26 mouse cellular contexts compared by ENCODE assay signal in genomic region chrX:51010323-51010722, GRCm38 (mm10). TPM values are rescaled to one million over a fixed set of nuclear protein-coding genes. Genes with fewer than 3 reads are reported as not detected.
A peak's percentile ranks its signal among the peaks of the same experiment; 100 is the strongest.
DNase-seq lines count a peak whose midpoint lies in the region; ATAC-seq and TF ChIP-seq lines count a peak whose summit lies in the region.
"Had no signal": no experiment of that assay in that cellular context is flagged by ENCODE, and none has a peak within 500 bp of the region (broad histone marks: within the 10 kb centered on the region; RNA-seq: fewer than 3 reads in every experiment).

No protein-coding gene starts in this region.

- no peaks in the 10 kb centered on the region for H3K36me3 ChIP-seq in embryonic facial prominence, embryonic 11.5 days (replicated peaks; ENCODE audit: control insufficient read depth, insufficient read depth, low read depth, low read length)
- H3K36me3 ChIP-seq in embryonic facial prominence, embryonic 10.5 days (replicated peaks): peaks cover 48% of the 10 kb centered on the region
- H3K36me3 ChIP-seq: embryonic facial prominence, embryonic 15.5 days; hindbrain, embryonic 12.5 days had no signal

- intact Hi-C loops in heart, postnatal 14 days (cut with DNase I): loop anchor here (10.0 kb wide), 1 partner anchor 376 kb away; no protein-coding TSS in a partner anchor

- H3K27me3 ChIP-seq in embryonic facial prominence, embryonic 11.5 days (ENCODE audit: control insufficient read depth, insufficient read depth, low read length): no peaks in the 10 kb centered on the region
- H3K27me3 ChIP-seq in embryonic facial prominence, embryonic 10.5 days (replicated peaks; ENCODE audit: low read depth, poor library complexity, severe bottlenecking): 0 out of 2 replicates have a peak, but pooled peaks cover 7% of the 10 kb centered on the region
- H3K27me3 ChIP-seq: CH12.LX; embryonic facial prominence, embryonic 15.5 days; heart, embryonic 12.5 days; heart, embryonic 15.5 days; hindbrain, embryonic 12.5 days; hindbrain, embryonic 15.5 days had no signal

- no peak overlapping the region for H3K4me3 ChIP-seq in embryonic facial prominence, embryonic 11.5 days (ENCODE audit: low read depth, low read length)
- H3K4me3 ChIP-seq in embryonic facial prominence, embryonic 10.5 days: no peak overlapping the region
- no peak overlapping the region for H3K4me3 ChIP-seq in lung, adult 2 months (replicated peaks; ENCODE audit: extremely low read depth, low read depth, low read length)
- H3K4me3 ChIP-seq: embryonic facial prominence, embryonic 15.5 days; heart, embryonic 12.5 days; heart, embryonic 15.5 days; hindbrain, embryonic 12.5 days; hindbrain, embryonic 15.5 days had no signal

- H3K9ac ChIP-seq in embryonic facial prominence, embryonic 11.5 days (replicated peaks; ENCODE audit: low read length): no peak overlapping the region
- H3K9ac ChIP-seq: embryonic facial prominence, embryonic 15.5 days; forebrain, postnatal 0 days; heart, embryonic 12.5 days; heart, embryonic 15.5 days; hindbrain, embryonic 12.5 days; hindbrain, embryonic 15.5 days had no signal

- H3K27ac ChIP-seq in embryonic facial prominence, embryonic 11.5 days (replicated peaks; ENCODE audit: low read depth, low read length): no peak overlapping the region
- no peak overlapping the region for H3K27ac ChIP-seq in embryonic facial prominence, embryonic 10.5 days (replicated peaks)
- H3K27ac ChIP-seq: embryonic facial prominence, embryonic 15.5 days; heart, embryonic 15.5 days; hindbrain, embryonic 12.5 days; hindbrain, embryonic 15.5 days had no signal

- no peaks in the 10 kb centered on the region for H3K9me3 ChIP-seq in embryonic facial prominence, embryonic 11.5 days (replicated peaks; ENCODE audit: control insufficient read depth, low read length)
- no peaks in the 10 kb centered on the region for H3K9me3 ChIP-seq in embryonic facial prominence, embryonic 10.5 days
- H3K9me3 ChIP-seq: embryonic facial prominence, embryonic 15.5 days; G1E; heart, embryonic 12.5 days; heart, embryonic 15.5 days; hindbrain, embryonic 12.5 days; hindbrain, embryonic 15.5 days had no signal

- H3K4me2 ChIP-seq in embryonic facial prominence, embryonic 11.5 days (ENCODE audit: low read depth, low read length): no peak overlapping the region
- H3K4me2 ChIP-seq: embryonic facial prominence, embryonic 15.5 days; heart, embryonic 12.5 days; heart, embryonic 15.5 days; hindbrain, embryonic 12.5 days; hindbrain, embryonic 15.5 days had no signal

- no peak for TF ChIP-seq POLR2A in lung, adult 2 months (IDR thresholded peaks at IDR 0.05; ENCODE audit: borderline replicate concordance, extremely low read depth, low read depth, low read length)

- no peak for ATAC-seq in embryonic facial prominence, embryonic 11.5 days (replicated peaks; ENCODE audit: insufficient number of reproducible peaks, low FRiP score, low TSS enrichment, low read depth)
- ATAC-seq: forebrain, embryonic 14.5 days; forebrain, postnatal 0 days; intestine, postnatal 0 days had no signal

- DNase-seq in embryonic facial prominence, embryonic 11.5 days (ENCODE audit: low spot score): peak; percentile 11
- DNase-seq in embryonic facial prominence, embryonic 10.5 days (ENCODE audit: low spot score): no peak
- DNase-seq in heart, adult 18-20 months: peak; percentile 22 to 23
- DNase-seq in heart, postnatal 14 days: no peak
- DNase-seq in skeletal muscle tissue, adult 2 months (ENCODE audit: low read depth, low spot score): peak; percentile 16
- no peak for DNase-seq in lung, adult 2 months
- DNase-seq: adrenal gland, adult 8-10 months; adrenal gland, postnatal 25 days; B cell, adult 2 months; cerebellum, adult 11-12 months; cerebellum, adult 8-10 months; cerebellum, postnatal 10 days; forebrain, postnatal 0 days; gastrocnemius, postnatal 10 days; gastrocnemius, postnatal 36 days; heart, postnatal 10 days; kidney, adult 2 months had no signal

- no peak for TF ChIP-seq CTCF in lung, adult 2 months (IDR thresholded peaks at IDR 0.05; ENCODE audit: insufficient read depth, low read length)

- WGBS in embryonic facial prominence, embryonic 11.5 days: 69% methylated on average over 4 of the region's 4 CpGs
- WGBS in embryonic facial prominence, embryonic 10.5 days: 74% methylated on average over 4 of the region's 4 CpGs
- WGBS in lung, adult 2 months: 72% methylated on average over 4 of the region's 4 CpGs

- H3K4me1 ChIP-seq in embryonic facial prominence, embryonic 11.5 days (ENCODE audit: control insufficient read depth, insufficient read depth, low read length): no peaks in the 10 kb centered on the region
- no peaks in the 10 kb centered on the region for H3K4me1 ChIP-seq in embryonic facial prominence, embryonic 10.5 days
- H3K4me1 ChIP-seq in lung, adult 2 months (ENCODE audit: control insufficient read depth, insufficient read depth, low read length): no peaks in the 10 kb centered on the region; the same call in 1 of the 2 replicates
- H3K4me1 ChIP-seq: embryonic facial prominence, embryonic 15.5 days; heart, embryonic 12.5 days; heart, embryonic 15.5 days; hindbrain, embryonic 12.5 days; hindbrain, embryonic 15.5 days had no signal

RNA-seq across cellular contexts. Expression of gene Rap2c, which starts 7.5 kb away (rescaled TPM):
- 43.8 and 51.8 TPM in 2 replicates for polyA plus RNA-seq in embryonic facial prominence, embryonic 11.5 days (2014; fragmentation: Nextera tagmentation; extraction: Ambion mirVana)
- 38.6 and 39.3 TPM in 2 replicates for polyA plus RNA-seq in embryonic facial prominence, embryonic 10.5 days (2016; fragmentation: Nextera tagmentation; extraction: Ambion mirVana)
- total RNA-seq in heart, adult 18-20 months (2021): 10 to 100 TPM; 21.8 to 25.6 TPM
- 10 to 100 TPM; 23.5 to 25.1 TPM for total RNA-seq in heart, postnatal 14 days (2021)
- polyA plus RNA-seq in lung, adult 2 months (2012; rRNA removed): 2.0 and 3.8 TPM in 2 replicates

Comparison
In these comparisons a context has a peak if more than half of its experiments do, and no peak if none do; other contexts are left out.
1. DNase-seq: peak in embryonic facial prominence, embryonic 11.5 days (single experiment), heart, adult 18-20 months (2 of 2) and skeletal muscle tissue, adult 2 months (single experiment); none in embryonic facial prominence, embryonic 10.5 days (single experiment), heart, postnatal 14 days (0 of 2) and lung, adult 2 months (single experiment).